Mouse (Mus musculus) adrenal gland, postnatal 36 days (tissue): Measurements from ENCODE around the gene Cbx6. TPM values are rescaled to one million over a fixed set of nuclear protein-coding genes. Genes with fewer than 3 reads are reported as not detected.

Experiments used
- total RNA-seq, 2 experiments: library from RNA; stranded (reverse); gene quantifications; 2 replicates each; pipeline ENCODE4 v1.2.3; 2021

Cbx6 gene
- total RNA-seq, 2 experiments from 2014 or later: 55.8 to 57.4 TPM

Other genes with a start within 250 kb of the Cbx6 start
- 1 to 10 TPM in 1 of 2 experiments, under 1 TPM in 1; 0.83 to 1.6 TPM for gene Dmc1, start 229.6 kb downstream of the Cbx6 start, total RNA-seq
- gene Fam227a, start 175.7 kb downstream of the Cbx6 start, total RNA-seq: 1 to 10 TPM; 2.4 to 2.8 TPM
- gene Cby1, start 175.5 kb downstream of the Cbx6 start, total RNA-seq: 10 to 100 TPM; 15.9 to 24.7 TPM
- 100 to 1,000 TPM; 110 to 112 TPM for gene Tomm22, start 163.8 kb downstream of the Cbx6 start, total RNA-seq
- gene Josd1, start 146.8 kb downstream of the Cbx6 start, total RNA-seq: 10 to 100 TPM; 33.8 to 36.4 TPM
- 10 to 100 TPM; 25.8 to 27.2 TPM for gene Gtpbp1, start 143.8 kb downstream of the Cbx6 start, total RNA-seq
- gene Sun2, start 92.2 kb downstream of the Cbx6 start, total RNA-seq: 10 to 100 TPM; 58.1 to 61.0 TPM
- 10 to 100 TPM; 19.5 to 22.9 TPM for gene Dnal4, start 56.8 kb downstream of the Cbx6 start, total RNA-seq
- gene Nptxr, start 29.9 kb downstream of the Cbx6 start, total RNA-seq: 1 to 10 TPM; 6.0 to 6.7 TPM
- 1 to 10 TPM; 1.1 to 2.2 TPM for gene Npcd, start 451 bp downstream of the Cbx6 start, total RNA-seq
- gene Apobec3, start 57.0 kb upstream of the Cbx6 start, total RNA-seq: 10 to 100 TPM; 14.5 to 15.7 TPM
- 10 to 100 TPM; 11.9 to 20.6 TPM for gene Cbx7, start 136.4 kb upstream of the Cbx6 start, total RNA-seq
- gene Pdgfb, start 180.3 kb upstream of the Cbx6 start, total RNA-seq: 10 to 100 TPM; 31.7 to 39.4 TPM